Mouse (Mus musculus) stomach, postnatal 0 days (tissue): ENCODE data around the gene Shmt1.

Experiments
- CTCF ChIP-seq: IDR thresholded peaks from 2 replicates; pipeline ENCODE4 v1.5.1; 2016; ENCODE audit warnings: antibody characterized with exemption, low read depth, mild to moderate bottlenecking, moderate library complexity
- EP300 ChIP-seq: optimal IDR thresholded peaks from 2 replicates; pipeline ENCODE3; 2016; ENCODE audit warnings: antibody characterized with exemption

DNA sequence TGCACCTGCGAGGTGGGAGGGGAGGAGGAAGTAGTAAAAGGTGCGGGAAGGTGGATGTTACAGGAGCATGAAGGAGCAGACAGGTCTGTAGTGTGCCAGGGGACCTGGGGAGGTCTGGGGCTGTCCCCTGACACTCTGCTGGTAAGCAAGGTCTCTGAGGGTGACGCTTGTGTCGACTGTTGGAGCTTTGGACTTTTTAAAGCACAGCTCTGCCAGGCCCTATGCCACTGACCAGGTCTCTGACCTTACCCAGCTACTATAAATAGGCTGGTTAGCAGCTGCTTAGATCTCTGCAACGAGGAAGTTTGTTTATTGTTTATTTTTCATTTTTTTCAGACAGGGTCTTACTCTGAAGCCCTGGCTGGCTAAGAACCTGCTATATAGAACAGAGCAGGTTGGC, 33.9 kb upstream of the Shmt1 start:
- TF ChIP-seq EP300 (no peak), CTCF (no peak)
